Mouse (Mus musculus): ENCODE results near the gene Ptpn23.

GRCm38 (mm10) chr9:110379361-110379760 lies 28.7 kb downstream of the Ptpn23 start:
- no peak for TF ChIP-seq CTCF (IDR thresholded peaks at IDR 0.05; ENCODE audit: extremely low read depth, insufficient read depth, low read length)
- no peak for TF ChIP-seq POLR2A (IDR thresholded peaks at IDR 0.05; ENCODE audit: extremely low read depth, insufficient read depth, low read length)

Data from cortical plate, adult 2 months (tissue).